Mouse (Mus musculus): ENCODE results near the gene Fnip1. TPM values are rescaled to one million over a fixed set of nuclear protein-coding genes. Genes with fewer than 3 reads are reported as not detected.

Gene Fnip1
- total and polyA plus RNA-seq, 3 experiments, result 11.9 to 13.6 TPM; not detected in 1

GRCm38 (mm10) chr11:54423007-54423406 lies 15.0 kb upstream of the Fnip1 start (continued):
- TF ChIP-seq TCF12 (IDR thresholded peaks at IDR 0.05; ENCODE audit: low read depth, low read length), result no peak
- TF ChIP-seq JUND (IDR thresholded peaks at IDR 0.05; ENCODE audit: low read depth, low read length), result no peak

- peaks cover 18 to 19% of the 10 kb centered on the region in 2 experiments for H3K4me1 ChIP-seq (ENCODE audit: control insufficient read depth in 1 of 2, insufficient read depth in 2 of 2, low read length in 2 of 2)
- H3K9me3 ChIP-seq (replicated peaks; ENCODE audit: insufficient read depth, low read length), result no peaks in the 10 kb centered on the region
- peak overlapping the region in 1 of 2 experiments; percentile 61; a peak in 2 of 4 replicates for H3K4me3 ChIP-seq (ENCODE audit: control insufficient read depth in 1 of 2, insufficient read depth in 1 of 2, low read depth in 2 of 2, low read length in 2 of 2)
- DNase-seq (ENCODE audit: low read depth, low spot score), result peak; percentile 89
- TF ChIP-seq ZC3H11A (IDR thresholded peaks at IDR 0.05; ENCODE audit: low read depth, low read length) (no peak), MAFK (IDR thresholded peaks at IDR 0.05; ENCODE audit: borderline replicate concordance, low read depth, low read length) (no peak), ZNF384 (IDR thresholded peaks at IDR 0.05; ENCODE audit: low read depth, low read length) (no peak), NELFE (IDR thresholded peaks at IDR 0.05; ENCODE audit: low read depth, low read length) (no peak), CTCF (IDR thresholded peaks at IDR 0.05 in 2 of 3, conservative IDR thresholded peaks at IDR 0.05 in 1 of 3; ENCODE audit: control insufficient read depth in 1 of 3, insufficient read depth in 1 of 3, low read depth in 2 of 3, low read length in 3 of 3, poor library complexity in 1 of 3, severe bottlenecking in 1 of 3) (no peak), POLR2AphosphoS2 (IDR thresholded peaks at IDR 0.05; ENCODE audit: low read length) (no peak), NRF1 (IDR thresholded peaks at IDR 0.05; ENCODE audit: insufficient read depth, low read depth, low read length, poor library complexity, severe bottlenecking) (no peak), MAX (IDR thresholded peaks at IDR 0.05; ENCODE audit: low read length) (no peak), BHLHE40 (IDR thresholded peaks at IDR 0.05; ENCODE audit: borderline replicate concordance, low read depth, low read length) (no peak), POLR2A (IDR thresholded peaks at IDR 0.05; ENCODE audit: control insufficient read depth in 1 of 2, insufficient read depth in 1 of 2, low read depth in 1 of 2, low read length in 2 of 2, poor library complexity in 1 of 2) (no peak), ZMIZ1 (IDR thresholded peaks at IDR 0.05; ENCODE audit: low read depth, low read length) (no peak), MYC (IDR thresholded peaks at IDR 0.05; ENCODE audit: low read depth, low read length) (0 out of 2 replicates have a peak, but pooled peaks have one; percentile 33), TAL1 (IDR thresholded peaks at IDR 0.05; ENCODE audit: low read length) (peak; percentile 67), TCF12 (IDR thresholded peaks at IDR 0.05; ENCODE audit: low read depth, low read length) (peak; percentile 64; the same call in 1 of the 2 replicates), CHD1 (IDR thresholded peaks at IDR 0.05; ENCODE audit: low read depth, low read length) (no peak), GATA1 (IDR thresholded peaks at IDR 0.05; ENCODE audit: low read depth, low read length) (peak; percentile 85), KAT2A (conservative IDR thresholded peaks at IDR 0.05; ENCODE audit: low read depth, low read length) (no peak), USF2 (IDR thresholded peaks at IDR 0.05; ENCODE audit: borderline replicate concordance in 1 of 2, insufficient read depth in 1 of 2, low read depth in 1 of 2, low read length in 2 of 2) (no peak), SIN3A (IDR thresholded peaks at IDR 0.05; ENCODE audit: low read length) (no peak; the same call in 1 of the 2 replicates), MAZ (IDR thresholded peaks at IDR 0.05; ENCODE audit: low read depth, low read length) (no peak), MEF2A (IDR thresholded peaks at IDR 0.05; ENCODE audit: extremely low read depth, insufficient replicate concordance, low read depth, low read length, poor library complexity, severe bottlenecking) (no peak), ZKSCAN1 (IDR thresholded peaks at IDR 0.05; ENCODE audit: low read depth, low read length) (no peak), EP300 (IDR thresholded peaks at IDR 0.05; ENCODE audit: low read depth in 1 of 2, low read length in 2 of 2) (peak in 1 of 2 experiments; percentile 73), JUND (IDR thresholded peaks at IDR 0.05; ENCODE audit: low read depth, low read length) (no peak), ELF1 (IDR thresholded peaks at IDR 0.05; ENCODE audit: low read depth, low read length) (no peak), RCOR1 (IDR thresholded peaks at IDR 0.05; ENCODE audit: low read depth, low read length) (peak; percentile 64; the same call in 1 of the 2 replicates), SMC3 (IDR thresholded peaks at IDR 0.05; ENCODE audit: low read depth, low read length) (no peak), ETS1 (IDR thresholded peaks at IDR 0.05; ENCODE audit: low read depth, low read length) (peak; percentile 75), TBP (IDR thresholded peaks at IDR 0.05; ENCODE audit: low read depth, low read length) (peak; percentile 29; the same call in 1 of the 2 replicates), MYB (IDR thresholded peaks at IDR 0.05; ENCODE audit: low read depth, low read length) (no peak), POLR2AphosphoS5 (IDR thresholded peaks at IDR 0.05; ENCODE audit: borderline replicate concordance, low read depth, low read length) (no peak), MXI1 (IDR thresholded peaks at IDR 0.05; ENCODE audit: low read depth, low read length) (no peak)
- no peaks in the 10 kb centered on the region for H3K27me3 ChIP-seq (ENCODE audit: control insufficient read depth in 1 of 2, insufficient read depth in 2 of 2, low read length in 2 of 2)
- peak overlapping the region; percentile 3; the same call in 1 of the 2 replicates for H3K9ac ChIP-seq (ENCODE audit: control insufficient read depth, low read depth, low read length, poor library complexity, severe bottlenecking)
- no peaks in the 10 kb centered on the region; the same call in 1 of the 2 replicates for H3K79me2 ChIP-seq (ENCODE audit: control insufficient read depth, insufficient read depth, low read length, poor library complexity)
- peaks cover 0 to 30% of the 10 kb centered on the region in 2 experiments; a peak in 2 of 4 replicates for H3K36me3 ChIP-seq (ENCODE audit: control insufficient read depth in 1 of 2, insufficient read depth in 2 of 2, low read length in 2 of 2)
- peak overlapping the region; percentile 40 for H3K27ac ChIP-seq (ENCODE audit: control insufficient read depth, low read depth, low read length)
These were observed 11.7 kb upstream of the Fnip1 start for GRCm38 (mm10) chr11:54426267-54426666.
